Mouse (Mus musculus): Measurements from ENCODE around the gene Krt80. TPM values are rescaled to one million over a fixed set of nuclear protein-coding genes. Genes with fewer than 3 reads are reported as not detected.

The Krt80 gene
- polyA plus RNA-seq, 1 experiment from 2014 or later = 6.9 TPM

DNA sequence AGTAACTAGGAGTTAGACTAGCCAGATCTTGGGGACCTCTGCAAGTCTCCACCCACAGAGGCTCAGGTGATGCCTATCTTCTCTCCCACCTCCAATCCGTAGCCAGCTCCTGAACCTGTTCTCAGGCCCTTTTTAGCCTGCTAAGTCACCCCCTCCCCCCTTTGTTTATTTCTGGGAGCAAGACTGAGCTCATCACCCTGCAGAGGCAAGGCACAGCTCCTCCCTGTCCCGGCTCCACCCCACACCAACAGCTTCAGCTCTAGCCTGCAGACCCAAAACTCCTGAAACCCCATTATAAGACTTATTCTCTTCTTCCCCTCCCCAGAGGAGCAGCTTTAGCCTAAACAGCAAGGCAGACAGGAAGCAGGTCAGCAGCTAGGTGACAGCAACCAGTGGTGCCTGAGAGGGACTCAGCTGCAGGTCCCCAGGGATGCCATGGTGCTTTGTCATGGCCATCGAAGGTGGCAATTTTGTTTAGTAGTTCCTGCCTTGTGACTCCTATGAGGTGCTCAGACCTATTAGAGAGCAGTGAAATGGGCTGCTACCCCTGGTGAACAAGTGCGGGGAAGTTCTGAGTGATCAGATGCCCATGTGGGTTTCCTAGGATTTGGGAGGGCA, 7.5 kb downstream of the Krt80 start:
- H3K4me1 ChIP-seq (ENCODE audit: control insufficient read depth in 2 of 2, insufficient read depth in 2 of 2, low read length in 2 of 2) = peaks cover 24 to 30% of the 10 kb centered on the region in 2 experiments
- H3K27ac ChIP-seq (replicated peaks in 1 of 2; ENCODE audit: control insufficient read depth in 1 of 2, insufficient read depth in 1 of 2, low read depth in 2 of 2, low read length in 2 of 2) = no peak overlapping the region
- H3K4me3 ChIP-seq (ENCODE audit: control insufficient read depth in 1 of 2, insufficient read depth in 1 of 2, low read depth in 1 of 2, low read length in 2 of 2) = no peak overlapping the region
- ATAC-seq (ENCODE audit: insufficient number of reproducible peaks, insufficient read depth, low FRiP score, low read depth) = no peak
- no peaks in the 10 kb centered on the region for H3K9me3 ChIP-seq (ENCODE audit: control insufficient read depth, low read length)
- no peaks in the 10 kb centered on the region for H3K27me3 ChIP-seq (ENCODE audit: control insufficient read depth, insufficient read depth, low read length)
- peaks cover 8% of the 10 kb centered on the region; the same call in 1 of the 2 replicates for H3K36me3 ChIP-seq (ENCODE audit: control insufficient read depth, insufficient read depth, low read length)
- no peak overlapping the region for H3K4me2 ChIP-seq (ENCODE audit: low read length)
- 55% methylated on average over 4 of the region's 4 CpGs for WGBS
- no peak overlapping the region for H3K9ac ChIP-seq (ENCODE audit: low read length)

DNA sequence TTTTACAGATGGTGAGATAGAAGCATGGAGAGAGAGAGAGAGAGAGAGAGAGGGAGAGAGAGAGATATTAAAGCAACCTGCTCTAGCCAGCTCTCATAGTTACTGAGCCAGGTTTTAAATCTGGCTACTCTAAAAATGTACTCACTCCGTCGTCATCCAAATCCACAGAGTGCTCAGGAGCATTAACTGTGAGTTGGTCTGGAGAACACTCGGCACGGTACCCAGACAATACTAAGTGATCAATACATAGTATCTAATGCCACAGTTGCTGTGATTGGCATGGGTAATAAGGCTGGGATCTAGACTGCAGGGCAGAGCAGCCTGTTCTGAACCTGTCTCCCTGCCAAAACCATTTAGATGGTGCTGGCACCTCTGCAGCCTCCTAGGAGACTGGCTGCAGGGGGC, 14.6 kb downstream of the Krt80 start:
- no peak overlapping the region for H3K4me3 ChIP-seq (ENCODE audit: control insufficient read depth in 1 of 2, insufficient read depth in 1 of 2, low read depth in 1 of 2, low read length in 2 of 2)
- no peak overlapping the region for H3K9ac ChIP-seq (ENCODE audit: low read length)
- WGBS = 63% methylated on average over 4 of the region's 4 CpGs
- H3K27ac ChIP-seq (replicated peaks in 1 of 2; ENCODE audit: control insufficient read depth in 1 of 2, insufficient read depth in 1 of 2, low read depth in 2 of 2, low read length in 2 of 2) = no peak overlapping the region
- H3K4me1 ChIP-seq (ENCODE audit: control insufficient read depth in 2 of 2, insufficient read depth in 2 of 2, low read length in 2 of 2) = peaks cover 2 to 3% of the 10 kb centered on the region in 2 experiments; a peak in 1 of 4 replicates
- no peaks in the 10 kb centered on the region for H3K27me3 ChIP-seq (ENCODE audit: control insufficient read depth, insufficient read depth, low read length)
- no peaks in the 10 kb centered on the region for H3K9me3 ChIP-seq (ENCODE audit: control insufficient read depth, low read length)
- no peak overlapping the region for H3K4me2 ChIP-seq (ENCODE audit: low read length)
- ATAC-seq (ENCODE audit: insufficient number of reproducible peaks, insufficient read depth, low FRiP score, low read depth) = no peak
- 0 out of 2 replicates have a peak, but pooled peaks cover 4% of the 10 kb centered on the region for H3K36me3 ChIP-seq (ENCODE audit: control insufficient read depth, insufficient read depth, low read length)

DNA sequence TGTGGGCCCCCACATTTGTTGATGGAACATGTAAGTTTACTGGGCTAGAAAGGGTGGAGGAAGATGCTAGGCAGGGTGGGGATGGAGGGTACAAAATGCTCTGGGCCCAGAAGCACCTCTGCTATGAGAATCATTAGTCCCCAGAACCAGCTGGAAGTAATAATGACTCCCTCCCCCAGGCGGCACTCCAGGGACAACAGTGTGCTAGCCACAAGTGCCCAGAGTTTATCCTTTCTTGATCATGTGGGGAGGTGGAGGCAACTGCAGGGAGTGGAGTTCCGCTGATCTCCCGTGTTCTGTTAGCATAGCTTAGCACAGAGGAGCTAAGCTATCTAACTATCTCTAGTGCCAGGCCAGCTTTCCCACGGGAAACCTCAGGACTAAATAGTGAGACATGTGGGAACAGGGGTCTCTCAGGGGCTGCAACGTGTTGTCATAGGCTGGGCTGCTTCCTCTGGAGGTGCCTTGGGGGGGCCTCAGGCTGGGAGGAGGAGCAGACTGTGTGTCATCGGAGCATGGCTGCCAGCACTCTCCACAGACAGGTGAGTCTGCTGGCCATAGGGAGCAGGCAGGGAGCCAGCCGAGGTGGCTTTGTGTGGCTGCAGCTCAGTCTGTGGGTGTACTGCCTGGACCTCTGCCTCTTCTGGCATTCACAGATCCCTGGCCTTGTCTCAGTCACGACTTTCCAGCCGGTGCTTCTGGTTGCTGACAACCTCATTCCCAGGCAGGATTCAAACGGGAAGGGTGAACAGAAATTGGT, 17.1 kb downstream of the Krt80 start:
- no peak overlapping the region for H3K4me3 ChIP-seq (ENCODE audit: control insufficient read depth in 1 of 2, insufficient read depth in 1 of 2, low read depth in 1 of 2, low read length in 2 of 2)
- no peak for ATAC-seq (ENCODE audit: insufficient number of reproducible peaks, insufficient read depth, low FRiP score, low read depth)
- no peak overlapping the region for H3K4me2 ChIP-seq (ENCODE audit: low read length)
- H3K9ac ChIP-seq (ENCODE audit: low read length) = no peak overlapping the region
- H3K9me3 ChIP-seq (ENCODE audit: control insufficient read depth, low read length) = no peaks in the 10 kb centered on the region
- no peak overlapping the region for H3K27ac ChIP-seq (replicated peaks in 1 of 2; ENCODE audit: control insufficient read depth in 1 of 2, insufficient read depth in 1 of 2, low read depth in 2 of 2, low read length in 2 of 2)
- no peaks in the 10 kb centered on the region for H3K27me3 ChIP-seq (ENCODE audit: control insufficient read depth, insufficient read depth, low read length)
- H3K4me1 ChIP-seq (ENCODE audit: control insufficient read depth in 2 of 2, insufficient read depth in 2 of 2, low read length in 2 of 2) = peaks cover 2 to 3% of the 10 kb centered on the region in 2 experiments; a peak in 1 of 4 replicates
- whole genome bisulfite sequencing = 44% methylated on average over 10 of the region's 10 CpGs
- H3K36me3 ChIP-seq (ENCODE audit: control insufficient read depth, insufficient read depth, low read length) = no peaks in the 10 kb centered on the region

DNA sequence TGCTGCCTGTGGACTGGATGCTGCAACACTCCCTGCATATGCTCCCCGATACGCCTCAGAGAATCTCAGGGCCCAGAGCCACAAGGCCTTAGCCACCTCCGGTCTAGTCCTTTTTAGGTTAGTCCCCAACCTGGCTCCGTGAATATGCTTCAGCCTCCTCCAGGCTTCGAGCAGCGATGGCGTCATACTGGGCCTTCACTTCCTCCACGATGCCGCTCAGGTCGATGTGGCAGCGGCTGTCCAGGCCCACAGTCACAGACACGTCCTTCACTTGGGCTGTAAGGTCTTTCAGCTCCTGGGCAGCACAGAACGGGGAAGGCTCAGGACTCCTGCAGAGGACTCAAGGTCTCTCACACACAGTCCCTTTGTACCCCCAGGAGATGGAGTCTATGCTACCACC, 17.9 kb downstream of the Krt80 start:
- no peak overlapping the region for H3K4me3 ChIP-seq (ENCODE audit: control insufficient read depth in 1 of 2, insufficient read depth in 1 of 2, low read depth in 1 of 2, low read length in 2 of 2)
- 69% methylated on average over 13 of the region's 13 CpGs for WGBS
- H3K27me3 ChIP-seq (ENCODE audit: control insufficient read depth, insufficient read depth, low read length) = no peaks in the 10 kb centered on the region
- H3K27ac ChIP-seq (replicated peaks in 1 of 2; ENCODE audit: control insufficient read depth in 1 of 2, insufficient read depth in 1 of 2, low read depth in 2 of 2, low read length in 2 of 2) = no peak overlapping the region
- peaks cover 2 to 3% of the 10 kb centered on the region in 2 experiments; a peak in 1 of 4 replicates for H3K4me1 ChIP-seq (ENCODE audit: control insufficient read depth in 2 of 2, insufficient read depth in 2 of 2, low read length in 2 of 2)
- H3K9me3 ChIP-seq (ENCODE audit: control insufficient read depth, low read length) = no peaks in the 10 kb centered on the region
- no peak overlapping the region for H3K4me2 ChIP-seq (ENCODE audit: low read length)
- no peaks in the 10 kb centered on the region for H3K36me3 ChIP-seq (ENCODE audit: control insufficient read depth, insufficient read depth, low read length)
- no peak for ATAC-seq (ENCODE audit: insufficient number of reproducible peaks, insufficient read depth, low FRiP score, low read depth)
- H3K9ac ChIP-seq (ENCODE audit: low read length) = no peak overlapping the region

DNA sequence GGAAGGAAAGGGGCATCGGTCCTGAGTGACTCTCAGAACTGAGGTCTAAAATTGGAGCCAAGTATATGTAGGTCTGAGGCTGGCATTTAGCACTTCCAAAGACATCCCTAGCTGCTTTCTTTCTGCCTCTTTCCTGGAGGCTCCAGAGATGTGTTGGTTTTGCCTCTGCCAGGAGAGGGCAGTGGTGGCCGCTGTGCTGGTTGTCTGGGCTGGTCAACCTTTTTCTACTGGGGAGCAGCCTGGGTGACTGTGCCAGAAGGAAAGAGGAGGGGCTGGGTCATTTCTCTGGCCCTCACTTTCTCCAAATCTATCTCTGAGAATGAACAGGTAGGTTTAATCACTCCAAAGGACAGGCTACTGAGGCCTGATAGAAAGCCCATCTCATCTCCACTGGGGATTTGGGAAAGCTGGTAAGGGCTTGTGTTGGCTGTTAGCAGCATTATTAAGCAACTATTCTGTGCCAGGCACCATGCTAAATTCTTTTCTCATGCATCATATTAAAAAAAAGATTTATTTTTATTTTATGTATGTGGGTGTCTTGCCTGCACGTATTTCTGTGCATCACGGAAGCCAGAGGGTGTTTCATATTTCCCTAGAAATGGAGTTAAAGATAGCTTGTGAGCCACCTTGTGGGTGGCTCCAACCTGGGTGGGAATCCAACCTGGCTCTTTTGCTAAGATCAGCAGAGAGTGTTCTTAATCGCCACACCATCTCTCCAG, 28.0 kb downstream of the Krt80 start:
- 63% methylated on average over 5 of the region's 5 CpGs for WGBS
- Histone ChIP-seq H3K4me2 (ENCODE audit: low read length) (no peak overlapping the region), H3K27me3 (ENCODE audit: control insufficient read depth, insufficient read depth, low read length) (peaks cover 5% of the 10 kb centered on the region; the same call in 1 of the 2 replicates), H3K36me3 (ENCODE audit: control insufficient read depth, insufficient read depth, low read length) (no peaks in the 10 kb centered on the region), H3K4me3 (ENCODE audit: control insufficient read depth in 1 of 2, insufficient read depth in 1 of 2, low read depth in 1 of 2, low read length in 2 of 2) (no peak overlapping the region), H3K9me3 (ENCODE audit: control insufficient read depth, low read length) (no peaks in the 10 kb centered on the region), H3K27ac (replicated peaks in 1 of 2; ENCODE audit: control insufficient read depth in 1 of 2, insufficient read depth in 1 of 2, low read depth in 2 of 2, low read length in 2 of 2) (no peak overlapping the region), H3K4me1 (ENCODE audit: control insufficient read depth in 2 of 2, insufficient read depth in 2 of 2, low read length in 2 of 2) (peaks cover 2% of the 10 kb centered on the region in 2 experiments; a peak in 1 of 4 replicates), H3K9ac (ENCODE audit: low read length) (no peak overlapping the region)
- ATAC-seq (ENCODE audit: insufficient number of reproducible peaks, insufficient read depth, low FRiP score, low read depth) = no peak

DNA sequence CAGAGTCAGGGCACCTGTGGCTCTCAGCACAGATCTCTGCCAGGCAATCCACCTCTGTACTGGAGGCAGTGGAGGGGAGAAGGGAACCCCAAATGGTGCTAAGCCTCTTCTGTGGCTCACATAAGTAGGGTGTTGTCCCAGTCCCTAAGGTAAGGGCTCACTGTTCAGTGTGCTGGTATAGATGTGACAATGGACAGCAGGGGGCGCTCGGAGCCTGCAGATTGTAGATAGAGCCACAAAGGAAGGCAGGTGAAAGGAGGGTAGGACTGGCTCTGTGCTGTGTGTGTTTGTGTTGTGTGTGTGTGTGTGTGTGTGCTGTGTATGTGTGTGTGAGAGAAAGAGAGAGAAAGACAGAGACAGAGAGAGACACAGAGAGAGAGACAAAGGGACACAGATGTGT, 30.4 kb downstream of the Krt80 start:
- H3K4me2 ChIP-seq (ENCODE audit: low read length) = no peak overlapping the region
- 0% methylated on average over 2 of the region's 2 CpGs for WGBS
- H3K36me3 ChIP-seq (ENCODE audit: control insufficient read depth, insufficient read depth, low read length) = no peaks in the 10 kb centered on the region
- H3K9me3 ChIP-seq (ENCODE audit: control insufficient read depth, low read length) = no peaks in the 10 kb centered on the region
- H3K4me3 ChIP-seq (ENCODE audit: control insufficient read depth in 1 of 2, insufficient read depth in 1 of 2, low read depth in 1 of 2, low read length in 2 of 2) = no peak overlapping the region
- ATAC-seq (ENCODE audit: insufficient number of reproducible peaks, insufficient read depth, low FRiP score, low read depth) = peak; percentile 44
- no peak overlapping the region for H3K9ac ChIP-seq (ENCODE audit: low read length)
- H3K27ac ChIP-seq (replicated peaks in 1 of 2; ENCODE audit: control insufficient read depth in 1 of 2, insufficient read depth in 1 of 2, low read depth in 2 of 2, low read length in 2 of 2) = no peak overlapping the region
- peaks cover 7 to 8% of the 10 kb centered on the region in 2 experiments; a peak in 2 of 4 replicates for H3K4me1 ChIP-seq (ENCODE audit: control insufficient read depth in 2 of 2, insufficient read depth in 2 of 2, low read length in 2 of 2)
- peaks cover 5% of the 10 kb centered on the region; the same call in 1 of the 2 replicates for H3K27me3 ChIP-seq (ENCODE audit: control insufficient read depth, insufficient read depth, low read length)

DNA sequence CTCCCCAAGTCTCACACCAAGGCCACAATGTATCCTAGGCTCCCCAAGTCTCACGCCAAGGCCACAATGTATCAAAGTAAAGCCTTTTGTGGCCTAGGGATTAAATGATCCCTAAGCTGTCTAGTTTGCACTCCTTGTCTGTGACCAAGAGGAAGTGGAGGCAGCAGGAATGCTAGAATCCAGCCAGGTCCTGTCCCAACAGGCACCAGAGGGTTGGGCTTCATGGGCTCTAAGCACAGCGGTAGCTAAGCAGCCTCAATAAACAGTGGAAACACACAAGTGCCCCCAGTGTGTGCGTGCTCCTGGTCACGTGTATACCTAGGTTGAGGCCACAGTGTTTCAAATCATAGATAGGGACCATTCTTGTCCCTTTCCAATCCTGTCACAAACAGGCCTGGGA, 31.6 kb downstream of the Krt80 start:
- Histone ChIP-seq H3K36me3 (ENCODE audit: control insufficient read depth, insufficient read depth, low read length) (no peaks in the 10 kb centered on the region), H3K4me3 (ENCODE audit: control insufficient read depth in 1 of 2, insufficient read depth in 1 of 2, low read depth in 1 of 2, low read length in 2 of 2) (no peak overlapping the region), H3K27me3 (ENCODE audit: control insufficient read depth, insufficient read depth, low read length) (peaks cover 5% of the 10 kb centered on the region; the same call in 1 of the 2 replicates), H3K9ac (ENCODE audit: low read length) (no peak overlapping the region), H3K4me1 (ENCODE audit: control insufficient read depth in 2 of 2, insufficient read depth in 2 of 2, low read length in 2 of 2) (peaks cover 7 to 8% of the 10 kb centered on the region in 2 experiments; a peak in 2 of 4 replicates), H3K9me3 (ENCODE audit: control insufficient read depth, low read length) (no peaks in the 10 kb centered on the region), H3K4me2 (ENCODE audit: low read length) (no peak overlapping the region), H3K27ac (replicated peaks in 1 of 2; ENCODE audit: control insufficient read depth in 1 of 2, insufficient read depth in 1 of 2, low read depth in 2 of 2, low read length in 2 of 2) (no peak overlapping the region)
- 64% methylated on average over 4 of the region's 4 CpGs for WGBS
- ATAC-seq (ENCODE audit: insufficient number of reproducible peaks, insufficient read depth, low FRiP score, low read depth) = no peak

Data from heart, embryonic 14.5 days (tissue).